Mouse (Mus musculus) spleen, adult 12 weeks (tissue): ENCODE results near the gene Rasl10b.
A peak's percentile ranks its signal among the peaks of the same experiment; 100 is the strongest.

Source experiments
- DNase-seq: peaks from one replicate; pipeline ENCODE4 v3.0.0; 2022; ENCODE audit warnings: low spot score

Rasl10b gene

DNA sequence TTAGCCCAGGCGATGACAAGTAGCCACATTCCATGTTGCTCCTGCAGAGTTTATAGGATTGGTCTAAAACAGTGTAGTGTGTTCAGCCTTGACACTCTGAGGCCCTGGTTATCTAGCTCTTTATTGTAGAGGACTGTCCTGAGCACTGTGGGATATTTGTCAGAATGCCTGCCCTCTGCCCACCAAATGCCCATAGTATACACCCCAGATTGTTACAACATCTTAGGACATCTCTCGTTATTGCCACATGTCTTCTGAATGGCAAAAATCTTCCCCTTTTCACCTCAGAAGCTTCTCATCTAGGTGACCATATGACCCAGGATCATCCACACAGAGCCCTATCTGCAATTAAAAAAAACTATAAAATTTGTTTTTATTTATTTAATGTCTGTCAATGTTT is 23.6 kb downstream of the Rasl10b start:
- DNase-seq: no peak

DNA sequence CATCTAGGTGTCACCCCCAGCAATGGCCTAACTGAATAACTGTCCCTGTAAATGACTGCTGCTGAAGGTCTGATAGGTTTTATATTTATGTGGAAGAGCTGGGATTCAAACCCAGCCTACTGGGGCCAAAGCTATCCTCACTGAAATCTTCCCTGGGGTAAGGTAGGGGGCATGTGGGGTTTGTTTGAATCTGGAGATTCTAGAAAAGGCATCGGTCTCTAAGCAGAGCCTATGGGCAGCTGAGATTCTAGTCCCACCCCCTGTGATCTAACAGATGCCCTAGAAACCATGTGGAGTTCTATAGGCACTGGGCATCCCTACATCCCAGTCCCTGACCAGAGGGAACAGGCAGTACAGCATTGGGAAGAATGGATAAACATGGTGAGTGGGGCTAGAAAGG is 28.4 kb downstream of the Rasl10b start, which contains the start of gene 1700020L24Rik:
Gene 1700020L24Rik (plus strand): TSS at position 301 of the 400 bp plus-strand sequence.
- no peak for DNase-seq

- DNase-seq: no peak
Measured at GRCm38 (mm10) chr11:83439426-83440060, 30.6 kb downstream of the Rasl10b start.

DNA sequence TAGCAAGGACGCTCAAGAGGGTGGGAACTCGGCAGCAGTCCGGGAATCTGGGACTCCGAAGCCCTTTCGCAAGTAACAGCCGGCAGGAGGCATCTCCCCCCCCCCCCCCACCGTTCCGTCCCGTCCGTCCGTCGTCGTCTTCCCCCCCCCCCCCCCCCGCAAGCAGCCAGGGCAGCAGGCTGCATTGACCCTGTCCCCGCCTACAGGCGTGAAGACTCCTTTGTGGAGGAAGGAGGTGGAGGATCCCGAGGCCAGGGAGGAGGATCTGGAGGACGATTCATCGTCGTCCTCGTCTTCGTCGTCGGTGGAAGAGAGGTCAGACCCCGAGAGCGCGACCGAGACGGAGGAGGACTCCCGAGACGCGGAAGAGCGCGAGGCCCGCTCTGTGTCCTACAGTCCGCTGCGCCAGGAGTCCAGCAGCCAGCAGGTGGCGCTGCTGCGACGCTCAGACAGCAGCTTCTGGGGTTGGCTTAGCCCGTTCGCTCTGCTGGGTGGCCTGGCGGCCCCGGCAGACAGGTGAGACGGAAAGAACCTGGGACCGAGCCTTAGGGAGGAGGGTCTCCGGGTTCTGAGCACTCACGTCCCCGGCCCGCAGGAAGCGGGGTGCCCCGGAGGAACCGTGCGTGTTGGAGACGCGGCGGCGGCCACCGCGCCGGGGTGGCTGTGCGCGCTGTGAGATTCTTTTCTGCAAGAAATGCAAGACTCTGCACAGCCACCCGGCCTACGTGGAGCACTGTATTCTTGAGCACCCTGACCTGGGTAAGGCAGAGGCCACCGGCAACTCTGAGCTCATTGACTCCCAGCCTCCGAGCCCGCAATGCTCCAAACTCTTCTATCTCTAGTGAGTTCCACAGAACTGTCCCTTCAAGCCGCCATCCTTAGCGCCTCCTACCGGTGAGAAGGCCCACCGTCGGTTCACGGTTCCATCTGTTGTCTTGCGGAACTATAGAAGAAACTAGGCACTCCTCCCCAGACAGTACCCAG is 31.4 kb downstream of the Rasl10b start:
- peak; percentile 81 for DNase-seq

DNA sequence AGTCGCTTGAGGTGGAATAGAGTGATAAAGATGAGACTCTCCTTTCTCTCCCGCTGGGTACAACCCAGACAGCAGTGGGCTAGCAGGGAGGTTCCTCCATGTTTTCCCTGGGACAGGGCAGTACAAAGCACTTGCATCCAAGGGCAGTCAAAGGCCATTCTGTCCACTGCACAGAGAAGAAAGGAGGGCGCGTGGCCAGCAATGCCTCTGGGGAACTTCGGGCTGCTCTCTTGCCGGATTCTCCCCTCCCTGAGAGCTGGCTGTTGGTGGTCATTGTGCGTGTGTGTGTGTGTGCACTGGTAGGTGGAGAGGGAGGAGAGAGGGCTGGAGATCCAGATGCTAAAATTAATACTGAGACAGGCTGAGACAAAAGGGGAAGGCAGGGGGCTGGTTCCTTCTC is 32.3 kb downstream of the Rasl10b start:
- no peak for DNase-seq

GRCm38 (mm10) chr11:83442596-83443267 is 33.8 kb downstream of the Rasl10b start:
- no peak for DNase-seq

DNA sequence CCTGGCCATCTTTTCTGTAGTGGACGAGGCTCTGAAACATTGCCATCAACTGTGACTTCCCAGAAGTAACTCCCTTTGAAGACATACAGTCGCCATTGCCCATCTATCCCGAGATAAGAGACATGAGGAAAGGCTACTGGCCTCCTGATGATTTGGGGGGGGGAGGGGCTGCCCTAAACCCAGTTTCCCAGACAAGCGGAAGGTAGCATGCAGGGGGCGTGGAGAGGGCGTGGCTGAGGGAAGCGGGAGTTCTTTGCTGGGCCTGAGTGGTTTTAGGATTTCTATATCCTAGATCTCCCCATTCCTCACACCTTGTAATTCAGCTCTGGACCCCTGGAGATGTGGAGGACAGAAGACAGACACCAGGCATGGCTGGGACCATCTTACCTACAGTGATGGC is 34.9 kb downstream of the Rasl10b start:
- DNase-seq: no peak

DNA sequence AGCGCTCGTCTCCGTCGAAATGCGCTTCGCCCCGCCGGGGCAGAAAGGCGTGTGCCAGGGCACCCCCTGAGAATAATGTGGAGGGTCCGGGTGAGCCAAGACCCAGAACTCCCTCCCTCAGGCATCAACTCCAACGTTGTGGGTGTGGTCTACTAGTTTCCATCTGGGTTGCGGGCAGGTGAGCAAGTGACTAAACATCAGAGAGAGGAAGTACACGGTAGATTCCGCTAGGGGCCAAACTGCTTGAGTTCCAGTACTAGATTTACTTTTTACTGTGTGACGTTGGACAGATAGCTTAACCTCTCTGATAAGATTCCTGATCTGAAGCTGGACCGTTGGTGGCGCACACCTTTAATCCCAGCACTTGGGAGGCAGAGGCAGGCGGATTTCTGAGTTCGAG is 36.1 kb downstream of the Rasl10b start:
- no peak for DNase-seq

- DNase-seq: no peak
Measured at GRCm38 (mm10) chr11:83447612-83448011, 38.7 kb downstream of the Rasl10b start.

DNA sequence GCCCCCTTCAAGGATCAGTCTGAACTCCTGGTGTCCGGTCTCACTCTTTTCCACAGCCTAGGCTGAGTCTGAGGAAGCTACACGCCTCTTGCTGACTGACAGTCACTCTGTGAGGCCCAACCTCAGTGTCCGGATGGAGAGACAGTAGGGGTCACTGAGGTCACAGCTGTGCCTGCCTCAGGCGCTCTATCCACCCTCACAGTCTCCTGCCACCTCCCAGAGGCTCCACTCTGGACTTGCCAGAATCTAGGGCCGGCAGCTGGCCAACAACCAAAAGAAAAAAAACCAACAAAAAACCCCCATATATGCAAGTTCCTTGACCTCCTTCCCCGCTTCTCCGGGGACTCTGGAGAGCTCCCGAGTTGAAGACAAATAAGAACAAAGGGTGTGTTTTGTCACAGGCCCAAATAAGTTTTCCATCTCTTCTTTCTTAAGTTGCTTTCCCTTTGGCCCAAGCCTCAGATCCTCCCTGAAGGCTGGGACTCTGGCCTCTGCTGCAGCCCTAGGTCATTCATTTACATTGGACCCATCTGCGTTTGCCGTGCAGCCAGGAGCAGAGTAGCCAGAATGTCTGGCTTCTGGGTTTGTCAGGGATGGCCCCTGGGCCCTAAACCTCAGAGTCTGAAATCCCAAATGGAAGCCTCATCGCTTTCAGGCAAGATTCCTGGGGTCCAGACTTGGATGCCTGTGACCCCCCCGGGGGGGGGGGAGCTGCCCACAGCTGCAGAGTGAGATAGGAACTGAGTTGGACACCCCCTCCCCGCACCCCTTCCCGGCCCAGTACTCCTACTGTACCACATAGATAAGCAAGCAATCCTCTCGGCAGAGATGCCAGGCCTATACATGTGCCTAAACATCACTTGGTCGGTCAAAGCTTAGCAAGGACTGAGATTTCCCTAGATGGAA is 39.3 kb downstream of the Rasl10b start:
- no peak for DNase-seq

- no peak for DNase-seq
Measured at GRCm38 (mm10) chr11:83448927-83449236, 39.9 kb downstream of the Rasl10b start.

DNA sequence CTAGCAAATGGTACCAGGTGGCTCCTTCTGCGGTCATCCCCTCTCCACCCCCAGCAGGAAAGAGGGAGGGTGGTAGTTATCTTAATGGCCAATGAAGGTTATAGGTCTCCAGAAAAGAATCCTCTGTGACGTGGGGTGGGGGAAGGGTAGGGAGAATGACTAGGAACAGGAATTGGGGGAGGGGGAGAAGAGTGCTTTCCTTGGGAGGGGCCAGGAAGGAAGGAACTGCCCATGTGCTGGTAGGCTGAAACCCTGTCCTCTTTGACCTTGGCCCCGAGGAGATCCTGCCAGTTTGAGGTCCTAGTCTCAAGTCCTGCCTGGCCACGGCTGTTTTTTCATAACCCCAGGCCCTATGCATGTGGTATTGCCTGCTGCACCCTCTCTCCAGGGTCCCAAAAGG is 40.4 kb downstream of the Rasl10b start:
- no peak for DNase-seq

DNA sequence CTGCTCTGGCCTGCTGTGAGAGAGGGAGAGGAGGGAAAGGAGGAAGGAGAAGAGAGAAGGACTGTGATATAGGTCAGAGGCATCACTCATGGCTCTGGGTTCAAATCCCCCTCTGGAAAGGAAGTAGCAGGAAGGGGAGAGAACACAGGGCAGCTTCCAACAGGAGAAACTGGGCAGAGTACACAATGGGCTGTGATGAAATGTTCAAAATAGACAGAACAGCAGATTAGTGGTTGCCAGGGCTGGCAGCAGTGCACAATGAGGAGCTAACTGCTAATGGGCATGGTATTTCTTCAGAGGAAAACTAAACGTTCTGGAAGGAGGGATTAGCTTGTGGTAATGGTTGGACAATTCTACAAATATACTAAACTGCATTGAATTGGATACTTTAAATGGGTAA is 41.6 kb downstream of the Rasl10b start:
- no peak for DNase-seq

- no peak for DNase-seq
Measured at GRCm38 (mm10) chr11:83451281-83451680, 42.3 kb downstream of the Rasl10b start.

DNA sequence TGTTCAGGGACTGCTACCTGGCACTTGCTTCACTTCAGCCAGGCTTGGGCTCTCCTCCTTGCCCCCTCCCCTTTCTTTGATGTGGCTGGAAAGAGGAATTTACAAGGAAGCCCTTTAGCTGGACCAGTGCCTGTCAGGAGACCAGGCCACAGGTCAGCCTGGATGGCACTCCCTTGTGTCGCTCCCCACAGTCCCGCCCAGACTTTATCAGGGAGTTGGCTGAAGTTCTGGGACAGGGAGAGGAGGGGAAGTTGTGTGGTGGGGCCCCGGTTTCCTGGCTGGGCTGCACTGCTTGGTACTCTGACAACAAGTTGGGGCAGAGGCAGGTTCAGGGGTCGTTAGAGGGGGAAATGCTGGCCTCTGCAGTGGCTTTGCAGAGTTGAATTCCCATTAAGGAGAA is 45.6 kb downstream of the Rasl10b start:
- no peak for DNase-seq

GRCm38 (mm10) chr11:83455608-83456007 is 46.7 kb downstream of the Rasl10b start:
- no peak for DNase-seq

GRCm38 (mm10) chr11:83457257-83457656 is 48.3 kb downstream of the Rasl10b start:
- DNase-seq: no peak

DNA sequence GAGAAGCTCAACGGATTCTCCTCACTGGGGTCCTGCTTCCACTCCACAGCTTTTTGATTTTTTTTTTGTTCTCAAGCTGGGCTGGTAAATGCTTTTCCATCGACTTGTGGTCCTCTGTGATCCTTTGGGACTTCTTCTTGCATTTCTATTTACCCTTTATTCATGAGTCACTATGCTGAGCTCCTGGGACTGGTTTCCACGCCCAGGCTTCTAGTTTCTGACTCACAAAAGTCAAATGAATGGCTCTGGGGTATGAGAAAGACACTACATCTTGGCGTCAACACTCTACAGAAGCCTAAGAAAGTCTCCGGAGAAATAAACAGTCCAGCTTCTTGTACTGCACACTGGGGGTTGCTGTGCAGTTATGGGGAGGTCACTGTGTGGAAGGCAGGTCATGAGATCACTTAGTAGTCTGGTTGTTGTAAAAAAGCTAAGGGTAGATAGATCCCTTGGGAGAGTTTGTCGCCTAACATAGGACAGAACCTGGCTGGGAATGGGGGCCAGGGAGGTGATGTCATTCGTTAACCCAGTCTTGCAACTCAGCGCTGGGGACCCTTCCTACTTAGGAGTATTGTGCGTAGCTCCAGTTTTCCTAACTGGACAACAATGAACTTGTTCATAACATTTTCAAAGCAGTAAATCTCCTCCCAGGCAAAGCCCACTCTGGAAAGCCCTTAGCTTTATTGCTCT is 49.1 kb downstream of the Rasl10b start:
- no peak for DNase-seq

DNA sequence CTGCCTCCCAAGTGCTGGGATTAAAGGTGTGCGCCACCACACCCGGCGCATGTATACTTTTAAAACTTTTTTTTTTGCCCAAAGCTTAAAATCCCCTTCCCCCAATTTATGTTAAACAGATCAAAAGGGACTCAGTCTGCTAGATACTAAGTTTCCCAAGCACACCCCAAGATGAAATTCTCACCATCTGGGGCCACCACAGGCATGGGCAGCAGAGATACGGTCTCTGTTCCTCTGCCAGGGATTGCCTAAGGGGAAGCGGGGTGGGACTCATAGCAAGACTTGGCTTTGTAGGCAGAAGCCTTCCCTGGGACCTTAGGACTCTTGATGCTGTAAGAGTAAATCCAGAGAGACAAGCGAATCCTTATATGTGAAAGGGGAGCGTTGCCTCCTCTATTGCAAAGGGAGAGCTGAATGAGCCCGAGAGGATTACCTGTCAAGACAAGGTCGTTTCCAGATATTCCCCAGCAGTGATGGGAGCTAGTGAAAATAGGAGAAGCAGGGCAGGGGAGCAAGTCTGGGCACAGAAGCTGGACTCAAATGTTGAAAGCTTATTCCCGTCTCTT is 52.6 kb downstream of the Rasl10b start:
- no peak for DNase-seq

- DNase-seq: no peak
Measured at GRCm38 (mm10) chr11:83462711-83463244, 53.8 kb downstream of the Rasl10b start, which contains the start of gene Mmp28. Mmp28 (minus strand) TSS chr11:83463071.
